Mouse (Mus musculus) hindbrain, embryonic 13.5 days (tissue): ENCODE measurements around the gene Kirrel3. TPM values are rescaled to one million over a fixed set of nuclear protein-coding genes. Genes with fewer than 3 reads are reported as not detected.

ENCODE experiments used
- ATAC-seq: fragments of 200-750 bp; cut with Nextera tagmentation; 2 replicates; pipeline ENCODE4 v1.8.0; 2017; ENCODE audit warnings: moderate TSS enrichment; ENCODE audit not compliant: low FRiP score
- H3K27ac ChIP-seq: fragments of 300-500 bp; sonication (generic); 2 replicates; pipeline ENCODE4 v1.5.1; 2015; ENCODE audit warnings: inconsistent platforms, mild to moderate bottlenecking, moderate library complexity
- H3K27me3 ChIP-seq: fragments of 300-500 bp; sonication (generic); 2 replicates; pipeline ENCODE4 v1.6.1; 2015; ENCODE audit warnings: mild to moderate bottlenecking, inconsistent platforms
- H3K36me3 ChIP-seq: fragments of 300-500 bp; sonication (generic); 2 replicates; pipeline ENCODE4 v1.6.1; 2015; ENCODE audit warnings: mild to moderate bottlenecking, inconsistent platforms
- H3K4me1 ChIP-seq: fragments of 300-500 bp; sonication (generic); replicated peaks from 2 replicates; pipeline ENCODE4 v1.6.1; 2015; ENCODE audit warnings: inconsistent platforms
- H3K4me2 ChIP-seq: fragments of 300-500 bp; sonication (generic); 2 replicates; pipeline ENCODE4 v1.6.1; 2015; ENCODE audit warnings: inconsistent platforms, mild to moderate bottlenecking, moderate library complexity
- H3K4me3 ChIP-seq: fragments of 300-500 bp; sonication (generic); 2 replicates; pipeline ENCODE4 v1.5.1; 2015; ENCODE audit warnings: mild to moderate bottlenecking, inconsistent platforms
- H3K9ac ChIP-seq: fragments of 300-500 bp; sonication (generic); 2 replicates; pipeline ENCODE4 v1.6.1; 2015; ENCODE audit warnings: mild to moderate bottlenecking, inconsistent platforms
- H3K9me3 ChIP-seq: fragments of 300-500 bp; sonication (generic); 2 replicates; pipeline ENCODE4 v1.6.1; 2016; ENCODE audit warnings: inconsistent platforms
- WGBS: fragments of 180-500 bp; shearing (Covaris S2); methylation state at CpG from one replicate; pipeline ENCODE4 v1.1.7; 2015; 5-methylcytosine and 5-hydroxymethylcytosine counted together
- polyA plus RNA-seq: library from polyadenylated mRNA; unstranded; fragments of >200 nt; fragmentation: Nextera tagmentation; extraction: Ambion mirVana; gene quantifications from 2 replicates; pipeline ENCODE4 v1.2.1, GENCODE M21; 2015

Gene Kirrel3
- polyA plus RNA-seq, result 26.2 and 28.7 TPM in 2 replicates

- Histone ChIP-seq H3K27me3 (peaks cover 36% of the 10 kb centered on the region), H3K9ac (peak within 1 kb of the TSS; percentile 72), H3K9me3 (no peaks in the 10 kb centered on the region), H3K36me3 (no peaks in the 10 kb centered on the region), H3K27ac (peak within 1 kb of the TSS; percentile 79), H3K4me2 (peak within 1 kb of the TSS; percentile 65), H3K4me3 (peak within 1 kb of the TSS; percentile 44), H3K4me1 (peaks cover 48% of the 10 kb centered on the region)
- WGBS, result 0% methylated on average over 35 of the region's 35 CpGs
- peak; percentile 80 for ATAC-seq
Observed at GRCm38 (mm10) chr9:34485759-34486431, at the start of gene Kirrel3. Kirrel3 (plus strand) TSS chr9:34485894.

DNA sequence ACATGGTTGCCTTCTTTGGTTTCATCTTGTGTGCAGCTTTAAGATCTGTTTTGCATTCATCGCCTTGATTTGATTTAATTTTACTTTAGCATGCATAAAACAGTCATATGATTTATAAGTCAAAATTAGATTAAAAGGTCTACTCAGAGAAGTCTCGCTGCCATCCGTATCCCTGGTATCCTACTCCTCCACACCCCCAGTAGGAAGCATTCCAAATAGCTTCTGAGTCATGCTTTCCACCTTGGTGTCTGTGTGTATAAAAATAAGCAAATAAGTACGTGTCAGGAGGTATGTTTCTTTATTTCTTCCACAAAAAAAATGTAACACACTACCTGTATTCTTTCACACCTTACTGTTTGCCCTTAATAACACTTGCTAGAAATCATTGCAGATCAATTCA, 45.0 kb upstream of the Kirrel3 start:
- H3K9me3 ChIP-seq, result no peaks in the 10 kb centered on the region
- no peak overlapping the region for H3K4me2 ChIP-seq
- H3K4me3 ChIP-seq, result no peak overlapping the region
- no peaks in the 10 kb centered on the region for H3K36me3 ChIP-seq
- H3K4me1 ChIP-seq, result no peaks in the 10 kb centered on the region
- no peak for ATAC-seq
- no peak overlapping the region for H3K9ac ChIP-seq
- H3K27ac ChIP-seq, result no peak overlapping the region
- no peaks in the 10 kb centered on the region for H3K27me3 ChIP-seq
- WGBS, result 85% methylated on average over 4 of the region's 4 CpGs

DNA sequence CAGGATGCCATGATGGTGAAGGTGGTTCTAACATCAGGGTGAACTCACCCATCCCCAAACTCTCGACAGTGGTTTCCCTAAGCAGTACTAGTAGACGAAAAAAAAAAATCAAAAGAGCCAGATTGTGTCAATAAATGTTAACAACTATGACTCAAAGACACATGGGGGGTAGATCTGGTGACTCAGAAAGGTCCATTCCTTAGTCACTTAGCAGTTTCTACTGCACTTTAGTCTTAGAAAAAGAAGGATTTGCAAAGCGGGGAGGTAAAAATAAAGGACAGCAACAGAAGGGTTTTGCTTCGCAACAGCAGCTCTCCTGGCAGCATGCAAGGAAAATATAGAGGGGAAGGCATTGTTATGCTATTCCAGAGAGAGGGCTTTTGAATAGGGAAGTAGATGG, 41.7 kb upstream of the Kirrel3 start:
- no peaks in the 10 kb centered on the region for H3K9me3 ChIP-seq
- no peak for ATAC-seq
- no peak overlapping the region for H3K9ac ChIP-seq
- no peak overlapping the region for H3K4me3 ChIP-seq
- no peaks in the 10 kb centered on the region for H3K27me3 ChIP-seq
- peaks cover 10% of the 10 kb centered on the region for H3K4me1 ChIP-seq
- H3K27ac ChIP-seq, result no peak overlapping the region
- WGBS, result 71% methylated on average over 4 of the region's 4 CpGs
- no peak overlapping the region for H3K4me2 ChIP-seq
- H3K36me3 ChIP-seq, result no peaks in the 10 kb centered on the region

- Histone ChIP-seq H3K36me3 (no peaks in the 10 kb centered on the region), H3K4me2 (no peak overlapping the region), H3K27me3 (no peaks in the 10 kb centered on the region), H3K9ac (no peak overlapping the region), H3K9me3 (no peaks in the 10 kb centered on the region), H3K27ac (peak overlapping the region; percentile 45), H3K4me1 (peaks cover 10% of the 10 kb centered on the region), H3K4me3 (no peak overlapping the region)
- ATAC-seq, result peak; percentile 69
- WGBS, result 61% methylated on average over 15 of the region's 15 CpGs
Observed at GRCm38 (mm10) chr9:34446497-34447350, 39.0 kb upstream of the Kirrel3 start.

GRCm38 (mm10) chr9:34447736-34448135, 38.0 kb upstream of the Kirrel3 start:
- no peaks in the 10 kb centered on the region for H3K27me3 ChIP-seq
- H3K4me1 ChIP-seq, result peaks cover 10% of the 10 kb centered on the region
- no peak for ATAC-seq
- H3K9ac ChIP-seq, result no peak overlapping the region
- WGBS, result 91% methylated on average over 2 of the region's 2 CpGs
- H3K9me3 ChIP-seq, result no peaks in the 10 kb centered on the region
- no peak overlapping the region for H3K4me3 ChIP-seq
- H3K36me3 ChIP-seq, result no peaks in the 10 kb centered on the region
- no peak overlapping the region for H3K27ac ChIP-seq
- H3K4me2 ChIP-seq, result no peak overlapping the region

DNA sequence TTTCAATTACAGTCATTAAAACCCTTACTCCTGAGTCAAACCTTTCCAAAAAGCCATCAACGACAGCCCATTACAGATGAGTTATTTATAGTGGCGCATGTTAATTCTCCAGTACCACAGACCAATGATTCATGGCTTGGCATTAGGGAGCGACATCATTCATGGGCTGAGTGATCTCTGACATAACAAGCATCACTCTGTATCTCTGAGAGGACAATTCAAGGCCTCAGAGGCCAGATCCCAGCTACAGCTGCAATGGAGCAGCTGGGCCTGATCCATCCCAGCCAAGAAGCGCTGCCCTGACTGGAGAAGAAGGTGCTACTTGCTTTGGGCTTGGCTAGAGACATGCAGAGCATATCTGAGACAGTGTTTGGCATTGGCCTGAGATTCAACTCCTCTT, 37.2 kb upstream of the Kirrel3 start:
- ATAC-seq, result no peak; the same call in 1 of the 2 replicates
- Histone ChIP-seq H3K4me1 (peaks cover 10% of the 10 kb centered on the region), H3K4me3 (no peak overlapping the region), H3K9ac (no peak overlapping the region), H3K4me2 (no peak overlapping the region), H3K9me3 (no peaks in the 10 kb centered on the region), H3K36me3 (no peaks in the 10 kb centered on the region), H3K27ac (no peak overlapping the region), H3K27me3 (no peaks in the 10 kb centered on the region)
- WGBS, result 87% methylated on average over 4 of the region's 4 CpGs

- no peak overlapping the region for H3K27ac ChIP-seq
- H3K27me3 ChIP-seq, result no peaks in the 10 kb centered on the region
- H3K9me3 ChIP-seq, result no peaks in the 10 kb centered on the region
- H3K4me1 ChIP-seq, result 0 out of 2 replicates have a peak, but pooled peaks cover 3% of the 10 kb centered on the region
- WGBS, result 70% methylated on average over 5 of the region's 5 CpGs
- no peak for ATAC-seq
- H3K36me3 ChIP-seq, result no peaks in the 10 kb centered on the region
- no peak overlapping the region for H3K4me3 ChIP-seq
- H3K9ac ChIP-seq, result no peak overlapping the region
- H3K4me2 ChIP-seq, result no peak overlapping the region
Observed at GRCm38 (mm10) chr9:34458189-34458588, 27.5 kb upstream of the Kirrel3 start.

- H3K9me3 ChIP-seq, result no peaks in the 10 kb centered on the region
- WGBS, result 74% methylated on average over 5 of the region's 5 CpGs
- 0 out of 2 replicates have a peak, but pooled peaks cover 3% of the 10 kb centered on the region for H3K4me1 ChIP-seq
- no peak for ATAC-seq
- no peak overlapping the region for H3K4me2 ChIP-seq
- no peak overlapping the region for H3K4me3 ChIP-seq
- H3K36me3 ChIP-seq, result no peaks in the 10 kb centered on the region
- no peak overlapping the region for H3K9ac ChIP-seq
- no peaks in the 10 kb centered on the region for H3K27me3 ChIP-seq
- H3K27ac ChIP-seq, result no peak overlapping the region
Observed at GRCm38 (mm10) chr9:34459968-34460367, 25.7 kb upstream of the Kirrel3 start.

DNA sequence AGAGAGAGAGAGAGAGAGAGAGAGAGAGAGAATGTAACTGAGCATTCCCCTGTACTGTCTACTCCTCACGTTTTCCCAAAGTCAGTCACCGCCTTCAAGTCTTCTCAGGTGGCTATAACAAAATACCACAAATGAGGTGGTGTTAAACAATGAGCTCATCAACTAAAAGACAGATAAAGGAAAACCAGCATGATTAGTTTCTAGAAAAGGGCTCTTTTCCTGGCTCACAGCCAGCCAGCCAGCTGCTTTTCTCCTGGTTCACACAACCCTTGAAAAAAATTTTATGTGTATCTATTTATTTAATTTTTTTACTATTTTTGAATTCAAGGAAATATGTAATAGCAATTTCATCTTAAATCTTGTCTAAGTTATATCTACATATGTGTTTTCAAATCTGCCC, 22.0 kb upstream of the Kirrel3 start:
- no peak overlapping the region for H3K27ac ChIP-seq
- no peak overlapping the region for H3K9ac ChIP-seq
- no peaks in the 10 kb centered on the region for H3K27me3 ChIP-seq
- no peak overlapping the region for H3K4me2 ChIP-seq
- ATAC-seq, result no peak
- H3K9me3 ChIP-seq, result no peaks in the 10 kb centered on the region
- H3K36me3 ChIP-seq, result no peaks in the 10 kb centered on the region
- no peak overlapping the region for H3K4me3 ChIP-seq
- H3K4me1 ChIP-seq, result no peaks in the 10 kb centered on the region
- 58% methylated on average over 2 of the region's 2 CpGs for WGBS

DNA sequence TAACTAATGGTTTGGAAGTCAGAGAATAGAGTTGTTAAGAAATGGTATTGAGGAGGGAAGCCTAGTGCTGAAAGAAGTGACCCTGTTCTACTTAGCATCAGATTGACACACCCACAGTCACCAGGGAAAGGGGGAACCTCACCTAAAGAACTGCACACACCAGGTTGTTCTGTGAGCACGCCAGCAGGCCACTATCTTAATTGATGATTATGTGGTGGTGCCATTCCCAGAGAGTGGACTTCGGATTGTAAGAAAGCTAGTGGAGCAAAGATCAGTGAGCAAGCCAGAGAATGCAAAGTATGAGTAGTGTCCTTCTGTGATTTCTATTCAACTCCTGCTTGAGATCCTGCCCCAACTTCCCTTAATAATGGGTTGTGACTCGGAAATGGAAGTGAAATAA, 19.6 kb upstream of the Kirrel3 start:
- no peak for ATAC-seq

GRCm38 (mm10) chr9:34469180-34469579, 16.5 kb upstream of the Kirrel3 start:
- H3K4me3 ChIP-seq, result no peak overlapping the region
- no peak for ATAC-seq
- no peaks in the 10 kb centered on the region for H3K4me1 ChIP-seq
- H3K27me3 ChIP-seq, result no peaks in the 10 kb centered on the region
- no peaks in the 10 kb centered on the region for H3K36me3 ChIP-seq
- H3K4me2 ChIP-seq, result no peak overlapping the region
- no peak overlapping the region for H3K27ac ChIP-seq
- H3K9me3 ChIP-seq, result no peaks in the 10 kb centered on the region
- 87% methylated on average over 3 of the region's 3 CpGs for WGBS
- H3K9ac ChIP-seq, result no peak overlapping the region

More for the DNA sequence above, 19.6 kb upstream of the Kirrel3 start:
- H3K27me3 ChIP-seq, result no peaks in the 10 kb centered on the region
- no peak overlapping the region for H3K4me2 ChIP-seq
- H3K4me1 ChIP-seq, result no peaks in the 10 kb centered on the region
- H3K9ac ChIP-seq, result no peak overlapping the region
- no peak overlapping the region for H3K4me3 ChIP-seq
- no peaks in the 10 kb centered on the region for H3K9me3 ChIP-seq
- H3K27ac ChIP-seq, result no peak overlapping the region
- H3K36me3 ChIP-seq, result no peaks in the 10 kb centered on the region
- WGBS, result 75% methylated on average over 3 of the region's 3 CpGs

GRCm38 (mm10) chr9:34476206-34476605, 9.5 kb upstream of the Kirrel3 start:
- ATAC-seq, result no peak
- Histone ChIP-seq H3K4me1 (no peaks in the 10 kb centered on the region), H3K4me3 (no peak overlapping the region), H3K9ac (no peak overlapping the region), H3K9me3 (no peaks in the 10 kb centered on the region), H3K36me3 (no peaks in the 10 kb centered on the region), H3K4me2 (no peak overlapping the region), H3K27me3 (no peaks in the 10 kb centered on the region), H3K27ac (no peak overlapping the region)
- 65% methylated on average over 5 of the region's 5 CpGs for WGBS
